Mouse (Mus musculus): ENCODE results near the gene Ldlrad3. TPM values are rescaled to one million over a fixed set of nuclear protein-coding genes. Genes with fewer than 3 reads are reported as not detected.

Ldlrad3 gene
- polyA plus RNA-seq, 1 experiment = 3.7 TPM

DNA sequence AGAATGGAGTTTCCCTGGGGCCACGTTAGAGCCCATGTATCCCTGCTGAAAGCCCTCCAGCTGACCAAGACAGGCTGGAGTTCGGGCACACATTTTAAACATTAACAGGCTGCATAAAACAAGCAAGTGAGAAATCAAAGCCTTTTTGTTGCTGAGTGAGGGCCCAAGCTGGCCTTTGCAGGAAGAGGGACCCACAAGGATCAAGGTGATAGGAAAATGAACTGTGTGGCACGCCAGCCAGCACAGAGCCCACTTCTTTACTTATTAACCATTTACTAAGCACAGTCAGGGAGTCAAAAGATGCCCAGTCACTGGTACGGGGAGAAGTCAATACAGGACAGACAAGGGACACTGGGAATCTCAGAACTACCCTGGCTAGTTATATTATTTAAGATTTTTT lies 218.6 kb downstream of the Ldlrad3 start:
- peaks cover 2% of the 10 kb centered on the region; the same call in 1 of the 2 replicates for H3K4me1 ChIP-seq (ENCODE audit: control insufficient read depth, insufficient read depth, low read length)
- no peak for TF ChIP-seq POLR2A (IDR thresholded peaks at IDR 0.05; ENCODE audit: borderline replicate concordance, control insufficient read depth, low read depth, low read length)
- no peak overlapping the region for H3K27ac ChIP-seq (ENCODE audit: control insufficient read depth, insufficient read depth, low read depth, low read length, poor library complexity)
- WGBS = 75% methylated on average over 4 of the region's 4 CpGs
- no peak overlapping the region for H3K4me3 ChIP-seq (replicated peaks; ENCODE audit: control insufficient read depth, low read depth, low read length)

DNA sequence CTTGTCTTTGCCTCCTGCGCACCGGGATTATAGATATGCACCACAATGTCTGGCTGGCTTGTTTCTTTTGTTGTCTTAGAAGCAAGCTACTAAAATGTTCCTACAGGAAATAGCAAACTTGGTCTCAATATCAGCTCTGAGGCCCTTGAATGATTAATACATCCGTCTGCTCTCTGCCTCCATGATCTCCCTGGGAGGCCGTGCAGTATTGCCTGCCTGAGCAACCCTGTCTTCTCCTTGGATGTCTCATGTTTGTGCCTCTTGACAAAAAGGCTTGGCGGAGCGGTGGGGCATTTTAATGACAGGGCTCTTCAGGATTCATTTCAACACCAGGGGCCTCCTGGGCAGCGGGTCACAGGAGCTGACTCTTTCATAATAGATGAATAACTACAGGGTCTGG lies 219.0 kb downstream of the Ldlrad3 start:
- no peak overlapping the region for H3K27ac ChIP-seq (ENCODE audit: control insufficient read depth, insufficient read depth, low read depth, low read length, poor library complexity)

DNA sequence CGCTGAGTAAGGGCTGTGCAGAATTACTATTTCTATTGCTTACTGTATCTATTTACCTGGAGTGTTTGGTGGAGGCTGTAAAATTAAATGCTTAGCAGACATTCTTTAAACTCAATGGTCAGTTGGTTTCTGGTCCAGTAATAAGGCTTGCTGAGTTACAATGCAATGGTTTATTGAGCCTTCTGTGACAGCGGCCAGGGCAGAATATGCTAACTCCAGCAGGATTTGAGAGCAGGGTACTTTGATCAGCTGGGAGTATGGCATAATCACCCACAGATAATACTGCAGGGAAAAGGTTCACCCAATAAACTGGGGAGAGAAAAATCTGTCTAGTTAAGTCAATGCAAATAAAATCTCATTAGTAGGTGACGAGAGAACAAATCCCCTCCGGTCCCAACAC lies 220.2 kb downstream of the Ldlrad3 start:
- TF ChIP-seq POLR2A (IDR thresholded peaks at IDR 0.05; ENCODE audit: borderline replicate concordance, control insufficient read depth, low read depth, low read length) = no peak
- TF ChIP-seq CTCF (IDR thresholded peaks at IDR 0.05; ENCODE audit: control insufficient read depth, insufficient read depth, low read length) = no peak
- H3K4me3 ChIP-seq (replicated peaks; ENCODE audit: control insufficient read depth, low read depth, low read length) = no peak overlapping the region
- WGBS = 86% methylated on average over 4 of the region's 4 CpGs
- no peaks in the 10 kb centered on the region for H3K4me1 ChIP-seq (ENCODE audit: control insufficient read depth, insufficient read depth, low read length)
- H3K27ac ChIP-seq (ENCODE audit: control insufficient read depth, insufficient read depth, low read depth, low read length, poor library complexity) = no peak overlapping the region

More for the DNA sequence above, 219.0 kb downstream of the Ldlrad3 start:
- 82% methylated on average over 7 of the region's 7 CpGs for WGBS
- H3K4me1 ChIP-seq (ENCODE audit: control insufficient read depth, insufficient read depth, low read length) = peaks cover 2% of the 10 kb centered on the region; the same call in 1 of the 2 replicates
- H3K4me3 ChIP-seq (replicated peaks; ENCODE audit: control insufficient read depth, low read depth, low read length) = no peak overlapping the region
- no peak for TF ChIP-seq CTCF (IDR thresholded peaks at IDR 0.05; ENCODE audit: control insufficient read depth, insufficient read depth, low read length)
- TF ChIP-seq POLR2A (IDR thresholded peaks at IDR 0.05; ENCODE audit: borderline replicate concordance, control insufficient read depth, low read depth, low read length) = no peak

DNA sequence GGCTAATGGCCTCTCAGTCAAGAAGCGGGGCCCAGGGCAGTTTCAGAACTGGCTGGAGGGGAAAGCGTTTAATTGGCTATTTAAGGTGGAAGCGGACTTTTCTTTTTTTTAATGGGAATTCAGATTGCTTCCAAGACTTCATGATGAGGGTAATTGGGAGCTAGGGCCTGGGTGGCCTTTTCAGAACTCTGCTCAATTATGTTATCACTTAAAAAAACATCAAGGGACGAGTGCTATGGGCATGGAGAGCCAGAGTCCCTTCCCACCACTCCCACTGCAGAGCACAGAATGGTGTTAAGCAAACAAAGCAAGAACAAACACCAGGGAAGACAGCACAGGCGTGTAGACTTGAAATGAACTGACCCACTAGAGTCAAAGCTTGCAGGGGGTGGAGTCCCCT lies 220.7 kb downstream of the Ldlrad3 start:
- no peak for TF ChIP-seq POLR2A (IDR thresholded peaks at IDR 0.05; ENCODE audit: borderline replicate concordance, control insufficient read depth, low read depth, low read length)
- TF ChIP-seq CTCF (IDR thresholded peaks at IDR 0.05; ENCODE audit: control insufficient read depth, insufficient read depth, low read length) = no peak
- 72% methylated on average over 5 of the region's 5 CpGs for WGBS
- no peak overlapping the region for H3K27ac ChIP-seq (ENCODE audit: control insufficient read depth, insufficient read depth, low read depth, low read length, poor library complexity)

GRCm38 (mm10) chr2:101963367-101963766 lies 222.8 kb downstream of the Ldlrad3 start:
- 83% methylated on average over 3 of the region's 3 CpGs for WGBS
- Histone ChIP-seq H3K4me1 (ENCODE audit: control insufficient read depth, insufficient read depth, low read length) (no peaks in the 10 kb centered on the region), H3K27ac (ENCODE audit: control insufficient read depth, insufficient read depth, low read depth, low read length, poor library complexity) (no peak overlapping the region), H3K4me3 (replicated peaks; ENCODE audit: control insufficient read depth, low read depth, low read length) (no peak overlapping the region)
- no peak for TF ChIP-seq CTCF (IDR thresholded peaks at IDR 0.05; ENCODE audit: control insufficient read depth, insufficient read depth, low read length)
- no peak for TF ChIP-seq POLR2A (IDR thresholded peaks at IDR 0.05; ENCODE audit: borderline replicate concordance, control insufficient read depth, low read depth, low read length)

More for the DNA sequence above, 220.7 kb downstream of the Ldlrad3 start:
- Histone ChIP-seq H3K4me3 (replicated peaks; ENCODE audit: control insufficient read depth, low read depth, low read length) (no peak overlapping the region), H3K4me1 (ENCODE audit: control insufficient read depth, insufficient read depth, low read length) (no peaks in the 10 kb centered on the region)

DNA sequence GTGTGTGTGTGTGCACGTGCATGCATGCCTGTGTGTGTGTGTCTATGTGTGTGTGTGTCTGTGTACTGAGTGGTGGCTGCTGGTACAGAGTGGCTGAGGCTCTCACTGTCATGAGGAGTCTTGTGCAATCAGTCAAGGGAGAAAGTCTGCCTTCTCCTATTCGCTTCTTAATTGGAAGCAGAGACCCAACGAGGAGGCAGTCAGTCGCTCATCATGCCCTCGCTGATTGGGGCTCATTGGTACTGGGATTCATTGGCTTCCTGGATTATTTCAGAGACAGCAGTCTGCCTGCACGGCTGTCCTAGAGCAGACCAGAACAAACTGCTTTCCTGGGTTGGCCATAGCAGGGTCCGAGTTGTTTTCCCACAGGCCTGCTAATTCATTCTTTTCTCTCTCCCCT lies 223.8 kb downstream of the Ldlrad3 start:
- Histone ChIP-seq H3K4me3 (replicated peaks; ENCODE audit: control insufficient read depth, low read depth, low read length) (no peak overlapping the region), H3K27ac (ENCODE audit: control insufficient read depth, insufficient read depth, low read depth, low read length, poor library complexity) (no peak overlapping the region), H3K4me1 (ENCODE audit: control insufficient read depth, insufficient read depth, low read length) (no peaks in the 10 kb centered on the region)
- TF ChIP-seq POLR2A (IDR thresholded peaks at IDR 0.05; ENCODE audit: borderline replicate concordance, control insufficient read depth, low read depth, low read length) = no peak
- TF ChIP-seq CTCF (IDR thresholded peaks at IDR 0.05; ENCODE audit: control insufficient read depth, insufficient read depth, low read length) = no peak
- 88% methylated on average over 7 of the region's 7 CpGs for WGBS

DNA sequence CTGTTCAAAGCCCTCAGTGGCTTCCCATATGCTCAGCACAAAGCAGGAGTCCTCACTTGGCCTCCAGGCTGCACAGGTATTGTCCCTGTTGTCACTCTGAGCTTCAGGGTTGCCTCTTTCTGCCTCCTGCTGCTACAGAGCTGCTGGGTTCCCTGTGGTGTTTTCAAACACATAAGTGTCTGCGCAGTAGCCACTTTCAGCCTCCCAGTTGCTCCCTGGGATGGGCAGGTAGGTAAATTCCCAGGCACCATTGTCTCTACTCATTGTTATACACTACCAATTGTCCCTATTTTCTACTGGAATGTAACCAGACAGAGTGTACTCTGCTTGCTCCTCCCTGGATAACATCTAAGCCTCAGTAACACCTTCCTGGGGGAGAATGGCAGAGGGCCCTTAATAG lies 224.8 kb downstream of the Ldlrad3 start:
- Histone ChIP-seq H3K4me3 (replicated peaks; ENCODE audit: control insufficient read depth, low read depth, low read length) (no peak overlapping the region), H3K4me1 (ENCODE audit: control insufficient read depth, insufficient read depth, low read length) (no peaks in the 10 kb centered on the region), H3K27ac (ENCODE audit: control insufficient read depth, insufficient read depth, low read depth, low read length, poor library complexity) (no peak overlapping the region)
- 88% methylated on average over 1 of the region's 1 CpGs for WGBS
- TF ChIP-seq POLR2A (IDR thresholded peaks at IDR 0.05; ENCODE audit: borderline replicate concordance, control insufficient read depth, low read depth, low read length) (no peak), CTCF (IDR thresholded peaks at IDR 0.05; ENCODE audit: control insufficient read depth, insufficient read depth, low read length) (no peak)

DNA sequence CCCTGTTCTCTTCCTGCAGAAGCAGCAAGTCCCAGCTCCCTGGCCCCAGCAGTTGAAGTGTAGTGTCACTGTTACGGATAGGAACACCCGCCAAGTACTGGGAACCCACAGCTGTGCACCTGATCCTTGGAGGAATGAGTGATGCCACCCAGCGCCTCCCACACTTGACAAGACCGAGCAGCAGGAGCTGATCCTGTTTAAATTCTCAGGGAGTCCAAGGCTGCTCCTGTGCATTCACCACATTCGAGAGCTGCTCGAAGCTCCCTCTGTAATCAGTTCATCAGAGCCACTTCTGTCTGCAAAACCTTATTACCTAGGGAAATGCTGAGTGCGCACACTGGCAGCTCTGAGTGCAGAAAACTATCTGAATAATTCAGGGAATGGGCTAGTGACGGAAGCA lies 225.5 kb downstream of the Ldlrad3 start:
- Histone ChIP-seq H3K4me3 (replicated peaks; ENCODE audit: control insufficient read depth, low read depth, low read length) (no peak overlapping the region), H3K4me1 (ENCODE audit: control insufficient read depth, insufficient read depth, low read length) (no peaks in the 10 kb centered on the region), H3K27ac (ENCODE audit: control insufficient read depth, insufficient read depth, low read depth, low read length, poor library complexity) (no peak overlapping the region)
- TF ChIP-seq CTCF (IDR thresholded peaks at IDR 0.05; ENCODE audit: control insufficient read depth, insufficient read depth, low read length) (no peak), POLR2A (IDR thresholded peaks at IDR 0.05; ENCODE audit: borderline replicate concordance, control insufficient read depth, low read depth, low read length) (no peak)
- WGBS = 80% methylated on average over 8 of the region's 8 CpGs

- 84% methylated on average over 10 of the region's 10 CpGs for WGBS
- H3K27ac ChIP-seq (ENCODE audit: control insufficient read depth, insufficient read depth, low read depth, low read length, poor library complexity) = no peak overlapping the region
- TF ChIP-seq POLR2A (IDR thresholded peaks at IDR 0.05; ENCODE audit: borderline replicate concordance, control insufficient read depth, low read depth, low read length) (no peak), CTCF (IDR thresholded peaks at IDR 0.05; ENCODE audit: control insufficient read depth, insufficient read depth, low read length) (no peak)
- no peaks in the 10 kb centered on the region for H3K4me1 ChIP-seq (ENCODE audit: control insufficient read depth, insufficient read depth, low read length)
- no peak overlapping the region for H3K4me3 ChIP-seq (replicated peaks; ENCODE audit: control insufficient read depth, low read depth, low read length)
Observed at GRCm38 (mm10) chr2:101956125-101956524, 230.1 kb downstream of the Ldlrad3 start.

All from bone marrow, adult 2 months (tissue).